Mouse (Mus musculus): Measurements from ENCODE around the gene Lrrc34.

- TF ChIP-seq CTCF (IDR thresholded peaks at IDR 0.05; ENCODE audit: low read depth) (no peak), EP300 (optimal IDR thresholded peaks at IDR 0.05) (no peak)
These were observed 44.4 kb downstream of the Lrrc34 start for GRCm38 (mm10) chr3:30603256-30603655.
